Mouse (Mus musculus): Measurements from ENCODE around the gene Man1c1. TPM values are rescaled to one million over a fixed set of nuclear protein-coding genes. Genes with fewer than 3 reads are reported as not detected.

The Man1c1 gene
- polyA plus RNA-seq, 1 experiment from 2014 or later = 4.5 TPM

DNA sequence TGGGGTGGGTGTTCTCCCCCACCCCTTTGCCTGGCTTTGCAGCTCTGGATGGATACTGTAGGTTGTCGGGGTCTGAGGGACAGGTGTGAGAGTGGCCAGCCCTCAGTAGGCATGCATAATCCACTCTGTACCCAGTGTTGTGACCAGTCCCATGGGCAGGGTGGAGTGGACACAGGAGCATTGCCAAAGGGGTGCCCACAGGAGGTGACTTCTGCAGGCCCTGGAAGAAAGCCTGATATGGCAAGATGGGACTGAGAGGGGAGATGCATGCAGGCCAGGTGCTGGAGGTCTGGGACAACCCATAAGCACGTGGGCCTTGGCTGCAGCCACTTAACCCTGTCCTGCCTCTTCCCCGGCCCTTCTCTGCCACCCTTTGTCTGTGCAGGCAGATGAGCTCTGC is 16.3 kb upstream of the Man1c1 start:
- Histone ChIP-seq H3K9ac (no peak overlapping the region), H3K27me3 (no peaks in the 10 kb centered on the region), H3K4me2 (replicated peaks) (no peak overlapping the region), H3K27ac (no peak overlapping the region), H3K9me3 (no peaks in the 10 kb centered on the region), H3K4me1 (no peaks in the 10 kb centered on the region), H3K36me3 (no peaks in the 10 kb centered on the region), H3K4me3 (no peak overlapping the region)
- no peak for ATAC-seq (ENCODE audit: insufficient number of reproducible peaks, insufficient read depth, low FRiP score, low TSS enrichment)
- WGBS = 62% methylated on average over 3 of the region's 3 CpGs

DNA sequence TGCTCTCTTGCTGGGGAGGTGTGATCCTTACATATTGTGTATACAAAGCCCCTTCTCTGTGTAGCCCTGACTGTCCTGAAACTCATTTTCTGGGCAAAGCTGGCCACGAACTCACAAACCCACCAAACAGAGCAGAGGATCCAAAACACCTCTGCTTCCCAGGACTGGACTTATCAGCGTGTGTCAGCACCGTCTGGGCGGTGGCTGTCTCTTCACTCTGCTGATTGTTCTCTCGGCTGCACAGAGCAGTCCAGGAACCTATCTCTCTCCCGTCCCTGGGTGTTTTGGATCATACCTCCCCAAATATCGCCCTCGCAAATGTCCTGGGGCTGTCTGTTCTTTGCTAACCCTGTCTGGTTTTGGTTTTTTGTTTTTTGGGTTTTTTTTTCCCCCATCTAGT is 15.4 kb upstream of the Man1c1 start:
- Histone ChIP-seq H3K9me3 (no peaks in the 10 kb centered on the region), H3K9ac (no peak overlapping the region), H3K27me3 (no peaks in the 10 kb centered on the region), H3K36me3 (no peaks in the 10 kb centered on the region), H3K4me2 (replicated peaks) (no peak overlapping the region), H3K27ac (no peak overlapping the region), H3K4me1 (no peaks in the 10 kb centered on the region), H3K4me3 (no peak overlapping the region)
- ATAC-seq (ENCODE audit: insufficient number of reproducible peaks, insufficient read depth, low FRiP score, low TSS enrichment) = no peak
- 68% methylated on average over 8 of the region's 8 CpGs for WGBS

DNA sequence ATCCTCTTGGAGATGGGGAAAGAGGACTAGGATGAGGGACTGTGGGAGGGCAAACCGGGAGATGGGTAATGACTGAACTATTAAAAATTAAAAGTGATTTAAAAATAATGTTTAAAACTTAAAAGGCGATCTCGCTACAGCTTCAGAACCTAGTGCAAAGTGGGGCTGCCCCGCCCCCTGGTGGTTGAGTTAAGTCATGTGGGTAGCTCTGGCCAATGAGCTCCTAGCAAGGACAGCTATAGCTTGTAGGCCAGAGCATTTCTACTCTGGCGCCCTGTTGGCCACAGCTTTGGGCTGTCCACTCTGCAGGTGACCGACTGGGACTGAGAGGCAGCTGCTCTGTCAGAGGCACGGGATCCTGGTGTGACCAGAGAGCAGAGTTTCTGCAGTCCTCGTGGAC is 9.8 kb upstream of the Man1c1 start:
- H3K27ac ChIP-seq = no peak overlapping the region
- no peaks in the 10 kb centered on the region for H3K27me3 ChIP-seq
- H3K4me2 ChIP-seq (replicated peaks) = peak overlapping the region; percentile 28
- no peaks in the 10 kb centered on the region for H3K4me1 ChIP-seq
- no peak overlapping the region for H3K4me3 ChIP-seq
- 10% methylated on average over 8 of the region's 8 CpGs for WGBS
- no peaks in the 10 kb centered on the region for H3K9me3 ChIP-seq
- ATAC-seq (ENCODE audit: insufficient number of reproducible peaks, insufficient read depth, low FRiP score, low TSS enrichment) = peak; percentile 61; the same call in 1 of the 2 replicates
- H3K36me3 ChIP-seq = no peaks in the 10 kb centered on the region
- peak overlapping the region; percentile 24; the same call in 1 of the 2 replicates for H3K9ac ChIP-seq

- Histone ChIP-seq H3K4me3 (peak overlapping the region; percentile 63; the same call in 1 of the 2 replicates), H3K4me1 (peaks cover 13% of the 10 kb centered on the region; the same call in 1 of the 2 replicates), H3K4me2 (replicated peaks) (no peak overlapping the region), H3K9me3 (no peaks in the 10 kb centered on the region), H3K27me3 (peaks cover 29% of the 10 kb centered on the region), H3K36me3 (no peaks in the 10 kb centered on the region), H3K9ac (no peak overlapping the region), H3K27ac (no peak overlapping the region)
- no peak for ATAC-seq (ENCODE audit: insufficient number of reproducible peaks, insufficient read depth, low FRiP score, low TSS enrichment)
- 60% methylated on average over 5 of the region's 5 CpGs for WGBS
Observed at GRCm38 (mm10) chr4:134705311-134705710, 1.2 kb upstream of the Man1c1 start.

DNA sequence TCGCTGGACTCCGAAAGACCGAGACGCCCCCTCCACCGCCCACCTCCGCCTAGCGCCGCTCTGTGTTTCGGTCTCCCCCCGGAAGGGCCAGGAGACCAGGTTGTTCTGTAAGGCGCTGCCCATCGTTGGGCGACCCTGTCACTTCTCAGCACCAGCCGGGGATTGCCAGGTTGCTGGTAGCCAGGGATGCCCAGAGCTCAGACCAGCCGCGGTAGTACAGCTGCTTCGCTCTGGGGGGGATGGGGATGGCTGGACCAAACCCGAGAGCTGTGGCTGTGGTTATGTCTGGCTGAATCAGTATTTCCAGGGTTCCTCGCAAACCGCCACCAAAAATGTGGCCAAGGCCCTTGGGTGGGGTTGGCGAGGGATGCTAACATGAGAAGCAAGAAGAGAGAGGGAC is 500 bp upstream of the Man1c1 start:
- WGBS = under 1% methylated on average over 21 of the region's 21 CpGs
- H3K9me3 ChIP-seq = no peaks in the 10 kb centered on the region
- peak overlapping the region; percentile 63 for H3K4me3 ChIP-seq
- H3K27ac ChIP-seq = no peak overlapping the region; the same call in 1 of the 2 replicates
- ATAC-seq (ENCODE audit: insufficient number of reproducible peaks, insufficient read depth, low FRiP score, low TSS enrichment) = no peak
- H3K27me3 ChIP-seq = peaks cover 29% of the 10 kb centered on the region
- peak overlapping the region; percentile 45; the same call in 1 of the 2 replicates for H3K9ac ChIP-seq
- H3K4me2 ChIP-seq (replicated peaks) = peak overlapping the region; percentile 99
- H3K4me1 ChIP-seq = peaks cover 13% of the 10 kb centered on the region; the same call in 1 of the 2 replicates
- H3K36me3 ChIP-seq = no peaks in the 10 kb centered on the region

GRCm38 (mm10) chr4:134702981-134703834 is 882 bp downstream of the Man1c1 start:
- H3K4me1 ChIP-seq = peaks cover 13% of the 10 kb centered on the region; the same call in 1 of the 2 replicates
- H3K27me3 ChIP-seq = peaks cover 29% of the 10 kb centered on the region
- H3K27ac ChIP-seq = no peak overlapping the region
- H3K9ac ChIP-seq = peak overlapping the region; percentile 69
- under 1% methylated on average over 72 of the region's 90 CpGs for WGBS
- ATAC-seq (ENCODE audit: insufficient number of reproducible peaks, insufficient read depth, low FRiP score, low TSS enrichment) = peak; percentile 7; the same call in 1 of the 2 replicates
- H3K4me3 ChIP-seq = peak overlapping the region; percentile 63
- no peaks in the 10 kb centered on the region for H3K36me3 ChIP-seq
- no peaks in the 10 kb centered on the region for H3K9me3 ChIP-seq
- H3K4me2 ChIP-seq (replicated peaks) = peak overlapping the region; percentile 99

DNA sequence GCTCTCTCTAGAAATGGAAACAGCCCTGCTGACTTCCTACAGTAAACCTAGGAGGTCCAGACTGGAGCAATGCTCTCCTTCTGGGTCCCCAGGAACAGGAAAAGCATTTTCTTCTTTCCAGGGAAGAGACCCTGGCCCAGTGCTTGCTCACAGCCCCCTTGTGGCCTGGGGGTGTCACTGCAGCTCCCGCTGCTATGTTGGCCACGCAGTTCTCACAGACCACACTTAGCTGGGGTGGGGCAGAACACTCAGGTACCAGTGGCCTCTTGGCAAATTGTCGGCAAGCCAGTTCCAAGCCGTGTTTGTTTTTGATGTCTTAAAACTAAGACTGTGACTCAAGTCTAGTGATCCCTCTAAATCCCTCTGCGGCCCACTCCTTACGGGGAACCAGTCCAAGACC is 2.2 kb downstream of the Man1c1 start:
- WGBS = 37% methylated on average over 6 of the region's 6 CpGs
- Histone ChIP-seq H3K9ac (peak overlapping the region; percentile 3; the same call in 1 of the 2 replicates), H3K4me1 (peaks cover 13% of the 10 kb centered on the region; the same call in 1 of the 2 replicates), H3K27ac (no peak overlapping the region), H3K36me3 (no peaks in the 10 kb centered on the region), H3K9me3 (no peaks in the 10 kb centered on the region), H3K4me3 (peak overlapping the region; percentile 63), H3K4me2 (replicated peaks) (peak overlapping the region; percentile 99), H3K27me3 (peaks cover 29% of the 10 kb centered on the region)
- no peak for ATAC-seq (ENCODE audit: insufficient number of reproducible peaks, insufficient read depth, low FRiP score, low TSS enrichment)

- peaks cover 29% of the 10 kb centered on the region for H3K27me3 ChIP-seq
- H3K4me1 ChIP-seq = peaks cover 13% of the 10 kb centered on the region; the same call in 1 of the 2 replicates
- no peak overlapping the region for H3K9ac ChIP-seq
- WGBS = 85% methylated on average over 2 of the region's 2 CpGs
- H3K4me2 ChIP-seq (replicated peaks) = no peak overlapping the region
- H3K4me3 ChIP-seq = no peak overlapping the region
- no peak overlapping the region for H3K27ac ChIP-seq
- ATAC-seq (ENCODE audit: insufficient number of reproducible peaks, insufficient read depth, low FRiP score, low TSS enrichment) = no peak
- H3K36me3 ChIP-seq = no peaks in the 10 kb centered on the region
- no peaks in the 10 kb centered on the region for H3K9me3 ChIP-seq
Observed at GRCm38 (mm10) chr4:134700911-134701310, 3.2 kb downstream of the Man1c1 start.

DNA sequence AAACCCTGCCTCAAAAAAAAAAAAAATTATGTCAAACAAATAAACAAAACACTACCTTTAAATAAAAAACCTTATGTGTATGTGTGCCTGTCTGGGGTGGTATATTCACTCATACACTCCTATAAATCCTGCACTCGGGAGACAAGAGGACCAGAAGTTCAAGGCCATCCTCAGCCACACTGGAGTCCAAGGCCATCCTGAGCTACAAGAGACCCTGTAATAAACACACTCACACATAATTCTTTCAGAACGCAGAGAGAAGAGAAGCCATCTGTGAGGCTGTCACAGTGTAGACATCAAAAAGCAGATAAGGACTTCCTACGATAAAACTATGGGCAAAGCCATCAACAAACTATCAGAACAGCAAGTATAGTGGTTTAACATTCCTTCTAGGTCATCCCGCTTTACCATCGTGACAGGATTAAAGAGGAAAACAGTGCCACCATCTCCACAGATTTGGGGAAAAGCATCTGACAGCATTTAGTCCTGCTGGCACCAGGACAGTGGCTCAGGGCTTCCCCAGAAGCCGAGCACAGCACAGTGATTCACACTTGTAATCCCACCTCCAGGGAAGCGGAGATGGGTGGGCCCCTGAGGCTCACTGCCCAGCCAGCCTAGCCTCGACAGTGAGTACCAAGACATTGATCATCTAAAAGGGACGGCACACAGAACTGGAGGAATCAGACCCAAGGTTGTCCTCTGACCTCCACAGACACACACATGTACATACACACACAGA is 10.7 kb downstream of the Man1c1 start:
- no peak overlapping the region for H3K9ac ChIP-seq
- H3K4me3 ChIP-seq = no peak overlapping the region
- H3K27ac ChIP-seq = no peak overlapping the region
- WGBS = 76% methylated on average over 9 of the region's 9 CpGs
- H3K27me3 ChIP-seq = no peaks in the 10 kb centered on the region
- H3K9me3 ChIP-seq = no peaks in the 10 kb centered on the region
- no peak overlapping the region for H3K4me2 ChIP-seq (replicated peaks)
- ATAC-seq (ENCODE audit: insufficient number of reproducible peaks, insufficient read depth, low FRiP score, low TSS enrichment) = no peak
- H3K36me3 ChIP-seq = no peaks in the 10 kb centered on the region
- no peaks in the 10 kb centered on the region for H3K4me1 ChIP-seq

- Histone ChIP-seq H3K4me1 (no peaks in the 10 kb centered on the region), H3K27me3 (no peaks in the 10 kb centered on the region), H3K27ac (no peak overlapping the region), H3K36me3 (no peaks in the 10 kb centered on the region), H3K4me3 (no peak overlapping the region), H3K9ac (no peak overlapping the region), H3K9me3 (no peaks in the 10 kb centered on the region), H3K4me2 (replicated peaks) (no peak overlapping the region)
- ATAC-seq (ENCODE audit: insufficient number of reproducible peaks, insufficient read depth, low FRiP score, low TSS enrichment) = no peak
- WGBS = 100% methylated on average over 1 of the region's 1 CpGs
Observed at GRCm38 (mm10) chr4:134692388-134692787, 11.7 kb downstream of the Man1c1 start.

- Histone ChIP-seq H3K9ac (no peak overlapping the region), H3K27me3 (no peaks in the 10 kb centered on the region), H3K4me2 (replicated peaks) (no peak overlapping the region), H3K9me3 (no peaks in the 10 kb centered on the region), H3K4me3 (no peak overlapping the region), H3K36me3 (no peaks in the 10 kb centered on the region), H3K4me1 (peaks cover 29% of the 10 kb centered on the region), H3K27ac (no peak overlapping the region)
- 82% methylated on average over 13 of the region's 13 CpGs for WGBS
- no peak for ATAC-seq (ENCODE audit: insufficient number of reproducible peaks, insufficient read depth, low FRiP score, low TSS enrichment)
Observed at GRCm38 (mm10) chr4:134686022-134686661, 17.9 kb downstream of the Man1c1 start.

Data from embryonic facial prominence, embryonic 12.5 days (tissue).